In the genomic region with DNA sequence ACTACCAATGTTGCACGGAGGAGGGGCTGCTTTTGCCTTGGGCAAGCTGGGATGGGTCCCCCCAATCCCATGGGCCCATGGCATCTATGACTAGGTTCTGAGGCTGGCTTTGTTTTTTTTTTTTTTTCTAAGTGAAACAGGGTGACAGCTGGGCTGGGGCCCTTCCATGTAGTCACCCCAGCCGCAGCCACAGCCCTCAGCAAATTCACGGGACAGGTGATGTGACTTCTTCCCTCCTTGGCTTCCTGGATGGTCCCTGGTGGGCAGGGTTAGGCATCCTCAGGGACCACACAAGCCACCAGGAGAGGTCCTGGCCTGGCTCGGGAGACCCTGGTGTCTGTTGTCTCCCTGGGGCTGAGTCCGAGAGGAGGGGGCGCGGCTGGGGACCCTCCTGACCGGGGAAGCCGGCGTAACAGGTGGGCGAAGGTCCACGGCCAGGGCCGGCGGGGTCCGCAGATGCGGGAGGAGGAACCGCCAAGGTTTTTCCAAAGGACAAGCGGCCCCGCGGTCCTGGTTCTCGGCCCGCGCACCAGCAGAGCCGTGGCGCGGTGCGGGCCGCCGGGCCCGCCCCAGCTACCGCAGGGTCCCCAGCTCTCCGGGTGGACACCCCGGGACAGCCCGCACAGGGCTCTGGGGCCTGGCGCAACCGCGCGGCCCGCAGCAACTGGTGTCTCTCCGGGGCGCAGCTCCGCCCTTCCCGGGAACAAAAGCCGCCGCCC, we compare ENCODE assay signal across 8 mouse cellular contexts. TPM values are rescaled to one million over a fixed set of nuclear protein-coding genes. Genes with fewer than 3 reads are reported as not detected.
A peak's percentile ranks its signal among the peaks of the same experiment; 100 is the strongest.
DNase-seq lines count a peak whose midpoint lies in the region; ATAC-seq lines count a peak whose summit lies in the region.

No protein-coding gene starts in this region.

- DNase-seq in adrenal gland, adult 2 months: peak; percentile 73
- no peak for DNase-seq in adrenal gland, postnatal 14 days
- peak; percentile 12 for DNase-seq in right cerebral cortex, postnatal 4 days
- DNase-seq in right cerebral cortex, postnatal 25 days: no peak
- DNase-seq in right cerebral cortex, postnatal 36 days (ENCODE audit: low spot score in 2 of 2): no peak
- no peak for DNase-seq in cerebellum, postnatal 10 days

- H3K36me3 ChIP-seq in liver, embryonic 16.5 days (ENCODE audit: control insufficient read depth, insufficient read depth): no peaks in the 10 kb centered on the region

- peaks cover 50% of the 10 kb centered on the region for H3K27me3 ChIP-seq in liver, embryonic 16.5 days (ENCODE audit: control insufficient read depth, insufficient read depth, low read depth, low read length)

- H3K4me2 ChIP-seq in liver, embryonic 16.5 days (ENCODE audit: low read depth, low read length): peak overlapping the region; percentile 47

- no peaks in the 10 kb centered on the region for H3K4me1 ChIP-seq in liver, embryonic 16.5 days (ENCODE audit: control insufficient read depth, low read depth, low read length)

- no peak overlapping the region for H3K9ac ChIP-seq in liver, embryonic 16.5 days (ENCODE audit: low read depth, low read length)

- no peak overlapping the region for H3K27ac ChIP-seq in liver, embryonic 16.5 days (ENCODE audit: low read length)

- H3K4me3 ChIP-seq in liver, embryonic 16.5 days (ENCODE audit: low read depth, low read length): peak overlapping the region; percentile 40

- WGBS in liver, embryonic 16.5 days (ENCODE audit: insufficient replicate concordance): 6% methylated on average over 41 of the region's 45 CpGs

- no peaks in the 10 kb centered on the region for H3K9me3 ChIP-seq in liver, embryonic 16.5 days (replicated peaks; ENCODE audit: control insufficient read depth, low read length)

- ATAC-seq in liver, embryonic 16.5 days (ENCODE audit: low read depth): no peak
- no peak for ATAC-seq in inflammation-experienced regulatory T-cells, adult 6 months

RNA-seq across cellular contexts. Expression of gene Doc2b, which starts 1.1 kb away (rescaled TPM):
- total RNA-seq in adrenal gland, adult 2 months (2021): 10 to 100 TPM; 10.6 to 23.5 TPM
- polyA plus RNA-seq in adrenal gland, adult 2 months (2012; rRNA removed): 9.5 and 13.9 TPM in 2 replicates
- total RNA-seq in adrenal gland, postnatal 14 days (2021): 12.3 and 16.4 TPM in 2 replicates
- polyA plus RNA-seq in liver, embryonic 16.5 days (2015; fragmentation: Nextera tagmentation; extraction: Ambion mirVana): 0.04 TPM in 1 of 2 replicates, not detected in the other
- not detected for polyA plus RNA-seq in inflammation-experienced regulatory T-cells, adult 6 months (2017; shearing (Covaris generic))

Comparison
In these comparisons a context has a peak if more than half of its experiments do, and no peak if none do; other contexts are left out.
1. DNase-seq: peak in adrenal gland, adult 2 months (single experiment) and right cerebral cortex, postnatal 4 days (single experiment); none in adrenal gland, postnatal 14 days (single experiment), right cerebral cortex, postnatal 25 days (single experiment), right cerebral cortex, postnatal 36 days (0 of 2) and cerebellum, postnatal 10 days (0 of 2).
2. RNA of gene Doc2b, which starts 1.1 kb away (polyA plus RNA-seq): 9.5 to 13.9 TPM in adrenal gland, adult 2 months; 0.04 TPM in liver, embryonic 16.5 days and not detected in inflammation-experienced regulatory T-cells, adult 6 months; every median in the first group is over 10 times any median in the second.